Mouse (Mus musculus) limb, embryonic 13.5 days (tissue): ENCODE data around the gene Casp3. TPM values are rescaled to one million over a fixed set of nuclear protein-coding genes. Genes with fewer than 3 reads are reported as not detected.

Source experiments
- ATAC-seq: fragments of 200-750 bp; cut with Nextera tagmentation; 2 replicates; pipeline ENCODE4 v1.8.0; 2017; ENCODE audit warnings: low read depth, moderate number of reproducible peaks, moderate TSS enrichment; ENCODE audit not compliant: low FRiP score
- H3K27ac ChIP-seq: fragments of 300-500 bp; sonication (generic); 2 replicates; pipeline ENCODE4 v1.5.1; 2015; ENCODE audit warnings: inconsistent platforms, mild to moderate bottlenecking, moderate library complexity
- H3K27me3 ChIP-seq: fragments of 300-500 bp; sonication (generic); 2 replicates; pipeline ENCODE4 v1.6.1; 2015; ENCODE audit warnings: mild to moderate bottlenecking, inconsistent platforms
- H3K36me3 ChIP-seq: fragments of 300-500 bp; sonication (generic); 2 replicates; pipeline ENCODE4 v1.6.1; 2015; ENCODE audit warnings: inconsistent platforms, mild to moderate bottlenecking, moderate library complexity
- H3K4me1 ChIP-seq: fragments of 300-500 bp; sonication (generic); 2 replicates; pipeline ENCODE4 v1.6.1; 2015; ENCODE audit warnings: inconsistent platforms
- H3K4me2 ChIP-seq: fragments of 300-500 bp; sonication (generic); replicated peaks from 2 replicates; pipeline ENCODE4 v1.6.1; 2015; ENCODE audit warnings: inconsistent platforms, mild to moderate bottlenecking, moderate library complexity
- H3K4me3 ChIP-seq: fragments of 300-500 bp; sonication (generic); 2 replicates; pipeline ENCODE4 v1.5.1; 2015; ENCODE audit warnings: moderate library complexity, mild to moderate bottlenecking, inconsistent platforms
- H3K9ac ChIP-seq: fragments of 300-500 bp; sonication (generic); 2 replicates; pipeline ENCODE4 v1.6.1; 2015; ENCODE audit warnings: mild to moderate bottlenecking, inconsistent platforms
- H3K9me3 ChIP-seq: fragments of 300-500 bp; sonication (generic); 2 replicates; pipeline ENCODE4 v1.6.1; 2016; ENCODE audit warnings: inconsistent platforms
- WGBS: fragments of 180-500 bp; shearing (Covaris S2); methylation state at CpG from one replicate; pipeline ENCODE4 v1.1.7; 2015; 5-methylcytosine and 5-hydroxymethylcytosine counted together
- polyA plus RNA-seq: library from polyadenylated mRNA; unstranded; fragments of >200 nt; fragmentation: Nextera tagmentation; extraction: Ambion mirVana; gene quantifications from 2 replicates; pipeline ENCODE4 v1.2.1, GENCODE M21; 2015

Casp3 gene
- polyA plus RNA-seq, 1 experiment from 2014 or later: 109 TPM

GRCm38 (mm10) chr8:46639010-46639571, 22.0 kb downstream of the Casp3 start:
- Histone ChIP-seq H3K4me1 (no peaks in the 10 kb centered on the region), H3K9ac (no peak overlapping the region), H3K36me3 (peaks cover 65% of the 10 kb centered on the region), H3K9me3 (no peaks in the 10 kb centered on the region), H3K4me2 (no peak overlapping the region), H3K27ac (no peak overlapping the region; the same call in 1 of the 2 replicates), H3K4me3 (no peak overlapping the region), H3K27me3 (no peaks in the 10 kb centered on the region)
- ATAC-seq: no peak
- WGBS: 65% methylated on average over 6 of the region's 6 CpGs

- 90% methylated on average over 5 of the region's 5 CpGs for WGBS
- H3K9me3 ChIP-seq: no peaks in the 10 kb centered on the region
- no peak overlapping the region for H3K4me2 ChIP-seq
- H3K27ac ChIP-seq: no peak overlapping the region
- no peak overlapping the region for H3K9ac ChIP-seq
- no peak for ATAC-seq
- H3K36me3 ChIP-seq: peaks cover 58% of the 10 kb centered on the region
- H3K4me3 ChIP-seq: no peak overlapping the region
- no peaks in the 10 kb centered on the region for H3K27me3 ChIP-seq
- no peaks in the 10 kb centered on the region for H3K4me1 ChIP-seq
Measured at GRCm38 (mm10) chr8:46639852-46640251, 22.8 kb downstream of the Casp3 start.

GRCm38 (mm10) chr8:46641272-46641671, 24.2 kb downstream of the Casp3 start:
- H3K4me3 ChIP-seq: no peak overlapping the region
- no peaks in the 10 kb centered on the region for H3K4me1 ChIP-seq
- WGBS: 86% methylated on average over 5 of the region's 5 CpGs
- no peaks in the 10 kb centered on the region for H3K9me3 ChIP-seq
- no peak for ATAC-seq
- H3K36me3 ChIP-seq: peaks cover 44% of the 10 kb centered on the region
- H3K4me2 ChIP-seq: no peak overlapping the region
- no peaks in the 10 kb centered on the region for H3K27me3 ChIP-seq
- H3K9ac ChIP-seq: no peak overlapping the region
- no peak overlapping the region for H3K27ac ChIP-seq

- ATAC-seq: no peak
- 87% methylated on average over 4 of the region's 4 CpGs for WGBS
- no peaks in the 10 kb centered on the region for H3K27me3 ChIP-seq
- no peak overlapping the region for H3K4me2 ChIP-seq
- H3K4me1 ChIP-seq: no peaks in the 10 kb centered on the region
- no peak overlapping the region for H3K27ac ChIP-seq
- no peaks in the 10 kb centered on the region for H3K9me3 ChIP-seq
- no peak overlapping the region for H3K9ac ChIP-seq
- H3K36me3 ChIP-seq: no peaks in the 10 kb centered on the region
- H3K4me3 ChIP-seq: no peak overlapping the region
Measured at GRCm38 (mm10) chr8:46648421-46648820, 31.3 kb downstream of the Casp3 start.

GRCm38 (mm10) chr8:46651872-46652271, 34.8 kb downstream of the Casp3 start:
- Histone ChIP-seq H3K9me3 (no peaks in the 10 kb centered on the region), H3K36me3 (no peaks in the 10 kb centered on the region), H3K4me1 (no peaks in the 10 kb centered on the region), H3K27ac (no peak overlapping the region), H3K27me3 (no peaks in the 10 kb centered on the region), H3K4me3 (no peak overlapping the region), H3K9ac (no peak overlapping the region), H3K4me2 (no peak overlapping the region)
- no peak for ATAC-seq
- 73% methylated on average over 9 of the region's 9 CpGs for WGBS

GRCm38 (mm10) chr8:46655919-46656318, 38.8 kb downstream of the Casp3 start:
- no peaks in the 10 kb centered on the region for H3K36me3 ChIP-seq
- H3K4me1 ChIP-seq: no peaks in the 10 kb centered on the region
- H3K4me3 ChIP-seq: no peak overlapping the region
- H3K9ac ChIP-seq: no peak overlapping the region
- no peak overlapping the region for H3K27ac ChIP-seq
- H3K27me3 ChIP-seq: no peaks in the 10 kb centered on the region
- no peak overlapping the region for H3K4me2 ChIP-seq
- WGBS: 60% methylated on average over 2 of the region's 2 CpGs
- H3K9me3 ChIP-seq: no peaks in the 10 kb centered on the region
- ATAC-seq: no peak

GRCm38 (mm10) chr8:46671496-46671895, 54.4 kb downstream of the Casp3 start:
- ATAC-seq: no peak
- Histone ChIP-seq H3K9ac (no peak overlapping the region), H3K9me3 (peaks cover 7% of the 10 kb centered on the region; the same call in 1 of the 2 replicates), H3K4me1 (no peaks in the 10 kb centered on the region), H3K4me2 (no peak overlapping the region), H3K27me3 (no peaks in the 10 kb centered on the region), H3K4me3 (no peak overlapping the region), H3K27ac (no peak overlapping the region), H3K36me3 (no peaks in the 10 kb centered on the region)
- WGBS: 0% methylated on average over 2 of the region's 2 CpGs

- Histone ChIP-seq H3K4me2 (no peak overlapping the region), H3K36me3 (no peaks in the 10 kb centered on the region), H3K9me3 (0 out of 2 replicates have a peak, but pooled peaks cover 4% of the 10 kb centered on the region), H3K4me3 (no peak overlapping the region), H3K4me1 (no peaks in the 10 kb centered on the region), H3K27me3 (no peaks in the 10 kb centered on the region), H3K27ac (no peak overlapping the region), H3K9ac (no peak overlapping the region)
- no peak for ATAC-seq
- WGBS: 51% methylated on average over 5 of the region's 5 CpGs
Measured at GRCm38 (mm10) chr8:46680671-46681365, 63.7 kb downstream of the Casp3 start.

- ATAC-seq: peak; percentile 99
Measured at GRCm38 (mm10) chr8:46686664-46687336, 69.7 kb downstream of the Casp3 start.

More at GRCm38 (mm10) chr8:46686664-46687336, 69.7 kb downstream of the Casp3 start:
- no peaks in the 10 kb centered on the region for H3K9me3 ChIP-seq
- H3K27ac ChIP-seq: peak overlapping the region; percentile 90
- H3K36me3 ChIP-seq: no peaks in the 10 kb centered on the region
- H3K4me3 ChIP-seq: peak overlapping the region; percentile 59
- peak overlapping the region; percentile 71 for H3K9ac ChIP-seq
- H3K4me1 ChIP-seq: no peaks in the 10 kb centered on the region
- no peaks in the 10 kb centered on the region for H3K27me3 ChIP-seq
- peak overlapping the region; percentile 60 for H3K4me2 ChIP-seq
- under 1% methylated on average over 19 of the region's 19 CpGs for WGBS

Other genes with a start within 250 kb of the Casp3 start
- 10.3 and 11.2 TPM in 2 replicates for gene Acsl1, start 146.3 kb upstream of the Casp3 start, polyA plus RNA-seq
- gene Cenpu, start 65.3 kb upstream of the Casp3 start, polyA plus RNA-seq: 16.8 and 17.3 TPM in 2 replicates
- gene Primpol, start 79 bp upstream of the Casp3 start, polyA plus RNA-seq: 14.6 and 16.0 TPM in 2 replicates
- 15.8 and 19.6 TPM in 2 replicates for gene Irf2, start 122.4 kb downstream of the Casp3 start, polyA plus RNA-seq